Mouse (Mus musculus): ENCODE results near the gene Kcnn4. TPM values are rescaled to one million over a fixed set of nuclear protein-coding genes. Genes with fewer than 3 reads are reported as not detected.

Kcnn4 gene
- total and polyA plus RNA-seq, 3 experiments, result 188 to 256 TPM; not detected in 1

GRCm38 (mm10) chr7:24415261-24415660 lies 45.2 kb downstream of the Kcnn4 start:
- Histone ChIP-seq H3K27me3 (ENCODE audit: control insufficient read depth in 1 of 2, insufficient read depth in 2 of 2, low read length in 2 of 2) (no peaks in the 10 kb centered on the region), H3K79me2 (ENCODE audit: control insufficient read depth, insufficient read depth, low read length, poor library complexity) (no peaks in the 10 kb centered on the region), H3K4me3 (ENCODE audit: control insufficient read depth in 1 of 2, insufficient read depth in 1 of 2, low read depth in 2 of 2, low read length in 2 of 2) (no peak overlapping the region), H3K4me1 (ENCODE audit: control insufficient read depth in 1 of 2, insufficient read depth in 2 of 2, low read length in 2 of 2) (no peaks in the 10 kb centered on the region), H3K9me3 (replicated peaks; ENCODE audit: insufficient read depth, low read length) (no peaks in the 10 kb centered on the region), H3K36me3 (ENCODE audit: control insufficient read depth in 1 of 2, insufficient read depth in 2 of 2, low read length in 2 of 2) (no peaks in the 10 kb centered on the region; a peak in 1 of 4 replicates), H3K27ac (ENCODE audit: control insufficient read depth, low read depth, low read length) (no peak overlapping the region), H3K9ac (ENCODE audit: control insufficient read depth, low read depth, low read length, poor library complexity, severe bottlenecking) (no peak overlapping the region)
- DNase-seq (ENCODE audit: low read depth, low spot score), result no peak
- TF ChIP-seq POLR2AphosphoS2 (IDR thresholded peaks at IDR 0.05; ENCODE audit: low read length) (no peak), CHD2 (IDR thresholded peaks at IDR 0.05; ENCODE audit: low read length) (no peak), TBP (IDR thresholded peaks at IDR 0.05; ENCODE audit: low read depth, low read length) (no peak), POLR2A (IDR thresholded peaks at IDR 0.05; ENCODE audit: control insufficient read depth in 1 of 2, insufficient read depth in 1 of 2, low read depth in 1 of 2, low read length in 2 of 2, poor library complexity in 1 of 2) (no peak), ZNF384 (IDR thresholded peaks at IDR 0.05; ENCODE audit: low read depth, low read length) (no peak), MYC (IDR thresholded peaks at IDR 0.05; ENCODE audit: low read depth, low read length) (no peak), NELFE (IDR thresholded peaks at IDR 0.05; ENCODE audit: low read depth, low read length) (no peak), SMC3 (IDR thresholded peaks at IDR 0.05; ENCODE audit: low read depth, low read length) (no peak), ZKSCAN1 (IDR thresholded peaks at IDR 0.05; ENCODE audit: low read depth, low read length) (no peak), ZC3H11A (IDR thresholded peaks at IDR 0.05; ENCODE audit: low read depth, low read length) (no peak), RCOR1 (IDR thresholded peaks at IDR 0.05; ENCODE audit: low read depth, low read length) (no peak), TAL1 (IDR thresholded peaks at IDR 0.05; ENCODE audit: low read length) (no peak), POLR2AphosphoS5 (IDR thresholded peaks at IDR 0.05; ENCODE audit: borderline replicate concordance, low read depth, low read length) (no peak), MAX (IDR thresholded peaks at IDR 0.05; ENCODE audit: low read length) (no peak)

- Histone ChIP-seq H3K79me2 (ENCODE audit: control insufficient read depth, insufficient read depth, low read length, poor library complexity) (no peaks in the 10 kb centered on the region), H3K27me3 (ENCODE audit: control insufficient read depth in 1 of 2, insufficient read depth in 2 of 2, low read length in 2 of 2) (no peaks in the 10 kb centered on the region), H3K9me3 (replicated peaks; ENCODE audit: insufficient read depth, low read length) (no peaks in the 10 kb centered on the region), H3K9ac (ENCODE audit: control insufficient read depth, low read depth, low read length, poor library complexity, severe bottlenecking) (no peak overlapping the region), H3K4me1 (ENCODE audit: control insufficient read depth in 1 of 2, insufficient read depth in 2 of 2, low read length in 2 of 2) (no peaks in the 10 kb centered on the region), H3K36me3 (ENCODE audit: control insufficient read depth in 1 of 2, insufficient read depth in 2 of 2, low read length in 2 of 2) (no peaks in the 10 kb centered on the region; a peak in 1 of 4 replicates), H3K27ac (ENCODE audit: control insufficient read depth, low read depth, low read length) (no peak overlapping the region), H3K4me3 (ENCODE audit: control insufficient read depth in 1 of 2, insufficient read depth in 1 of 2, low read depth in 2 of 2, low read length in 2 of 2) (no peak overlapping the region)
- no peak for DNase-seq (ENCODE audit: low read depth, low spot score)
- no peak for TF ChIP-seq POLR2AphosphoS5 (IDR thresholded peaks at IDR 0.05; ENCODE audit: borderline replicate concordance, low read depth, low read length)
- no peak for TF ChIP-seq USF1 (IDR thresholded peaks at IDR 0.05; ENCODE audit: low read depth, low read length)
- TF ChIP-seq MYB (IDR thresholded peaks at IDR 0.05; ENCODE audit: low read depth, low read length), result no peak
- no peak for TF ChIP-seq EP300 (IDR thresholded peaks at IDR 0.05; ENCODE audit: low read depth in 1 of 2, low read length in 2 of 2)
- no peak for TF ChIP-seq SMC3 (IDR thresholded peaks at IDR 0.05; ENCODE audit: low read depth, low read length)
- no peak for TF ChIP-seq ZMIZ1 (IDR thresholded peaks at IDR 0.05; ENCODE audit: low read depth, low read length)
- TF ChIP-seq MAZ (IDR thresholded peaks at IDR 0.05; ENCODE audit: low read depth, low read length), result no peak
Observed at GRCm38 (mm10) chr7:24419579-24419978, 49.5 kb downstream of the Kcnn4 start.
